Mouse (Mus musculus) cerebellum, adult 11-12 months (tissue): Measurements from ENCODE around the gene Bnip2.

Source experiments
- DNase-seq: peaks from one replicate; pipeline ENCODE4 v3.0.0; 2022

Gene Bnip2

DNA sequence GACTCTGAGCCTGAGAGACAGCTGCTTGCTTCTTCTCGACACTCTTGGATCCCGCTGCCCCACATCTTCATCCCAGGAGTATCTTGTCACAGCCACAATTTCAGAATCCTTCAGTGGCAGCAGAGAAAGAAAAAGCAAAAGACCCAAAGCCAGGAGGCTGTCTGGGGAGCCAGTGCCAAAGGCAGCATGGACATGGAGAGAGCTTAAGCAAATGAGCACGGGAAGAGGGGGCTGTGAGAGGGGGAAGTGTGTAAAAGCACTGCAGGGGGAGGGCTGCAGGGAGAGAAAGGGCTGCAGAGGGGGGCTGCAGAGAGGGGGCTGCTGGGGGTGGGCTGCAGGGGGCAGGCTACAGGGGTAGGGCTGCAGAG, 60.1 kb downstream of the Bnip2 start:
- DNase-seq, result no peak

DNA sequence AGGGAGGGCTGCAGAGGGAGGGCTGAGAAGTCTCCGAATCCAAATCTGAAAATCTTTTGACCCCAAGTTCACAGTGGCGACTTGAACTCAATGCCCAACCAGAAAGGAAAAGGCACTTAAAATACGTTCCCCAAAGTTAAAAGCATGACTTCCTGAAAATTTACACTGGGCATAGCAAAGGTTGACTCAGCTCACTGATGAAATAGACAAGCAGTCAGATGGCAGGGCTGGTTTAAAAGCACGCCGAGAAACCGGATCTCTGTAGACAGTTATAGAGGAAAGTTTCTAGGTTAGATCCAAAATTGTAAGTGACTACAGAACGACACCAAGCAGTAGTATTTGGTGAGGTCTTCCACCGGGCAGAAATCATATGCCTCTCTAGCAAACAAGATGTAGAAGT, 60.6 kb downstream of the Bnip2 start:
- DNase-seq, result no peak

DNA sequence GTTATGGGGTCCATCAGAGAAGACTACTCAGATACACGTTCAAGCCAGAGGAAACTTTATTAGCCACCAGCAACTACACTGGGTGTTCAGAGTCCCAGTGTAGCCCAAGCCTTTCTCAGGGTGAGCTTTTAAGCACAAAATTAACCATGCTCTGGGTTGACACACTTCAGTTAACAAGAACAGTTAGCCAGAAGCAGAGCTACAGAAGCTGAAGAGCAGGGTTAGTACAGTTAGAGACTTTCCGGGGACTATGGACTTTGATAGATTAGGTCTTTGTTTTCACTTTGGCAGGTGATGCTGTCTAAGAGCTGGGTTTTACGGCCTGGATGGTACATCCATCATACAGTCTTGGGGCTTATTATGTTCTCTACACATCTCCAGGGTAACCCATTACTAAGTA, 63.5 kb downstream of the Bnip2 start:
- DNase-seq, result no peak

DNA sequence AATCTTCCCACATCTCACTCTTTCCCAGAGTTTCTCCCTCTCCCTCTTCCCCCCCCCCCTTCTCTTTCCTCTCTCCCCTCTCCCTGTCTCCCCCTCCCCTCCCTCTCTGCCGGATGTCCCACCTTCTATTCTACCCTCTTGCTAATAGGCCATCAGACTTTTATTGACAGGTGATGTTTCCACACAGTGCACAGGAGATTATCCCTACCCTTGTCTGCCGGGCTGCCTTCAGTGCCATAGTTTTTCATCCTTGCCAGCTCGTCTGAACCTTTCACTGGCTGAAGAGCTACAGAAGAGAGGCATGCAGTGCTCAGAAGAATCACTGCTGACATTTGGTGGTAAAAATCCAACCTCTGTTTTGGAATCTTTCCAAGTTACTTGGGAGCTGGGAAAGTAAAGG, 64.1 kb downstream of the Bnip2 start:
- DNase-seq, result no peak
